Mouse (Mus musculus) heart, adult 2 months (tissue): ENCODE measurements around the gene Gm12845.

Experiments
- CTCF ChIP-seq: fragments of 200-600 bp; IDR thresholded peaks from 2 replicates; pipeline ENCODE4 v1.8.1; 2022; ENCODE audit warnings: antibody characterized with exemption, mild to moderate bottlenecking, moderate library complexity
- POLR2A ChIP-seq: fragments of 200-500 bp; IDR thresholded peaks from 2 replicates; pipeline ENCODE4 v1.6.1; 2011; ENCODE audit warnings: mild to moderate bottlenecking, low read depth, low read length, control low read depth; ENCODE audit not compliant: insufficient read depth

DNA sequence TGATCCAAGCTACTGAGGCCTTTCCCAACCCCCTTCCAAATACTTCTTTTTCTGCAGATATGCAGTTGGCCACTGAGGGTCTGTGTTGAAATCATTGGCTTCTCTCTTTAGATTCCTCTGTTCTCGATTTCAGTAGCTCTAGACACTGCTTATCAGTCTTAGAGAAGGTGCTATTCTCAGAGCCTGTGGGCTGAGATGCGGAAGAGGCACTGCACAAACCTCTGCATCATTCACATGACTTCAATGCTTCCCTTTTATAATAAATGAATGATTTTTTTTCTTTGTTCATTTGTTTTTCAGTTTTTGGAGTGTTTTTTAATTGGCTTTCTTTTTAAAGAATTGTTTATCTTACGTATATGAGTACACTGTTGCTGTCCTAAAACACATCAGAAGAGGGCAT lies 11.9 kb upstream of the Gm12845 start:
- TF ChIP-seq CTCF (no peak), POLR2A (no peak)
